Mouse (Mus musculus): ENCODE measurements around the gene Stk10.

DNA sequence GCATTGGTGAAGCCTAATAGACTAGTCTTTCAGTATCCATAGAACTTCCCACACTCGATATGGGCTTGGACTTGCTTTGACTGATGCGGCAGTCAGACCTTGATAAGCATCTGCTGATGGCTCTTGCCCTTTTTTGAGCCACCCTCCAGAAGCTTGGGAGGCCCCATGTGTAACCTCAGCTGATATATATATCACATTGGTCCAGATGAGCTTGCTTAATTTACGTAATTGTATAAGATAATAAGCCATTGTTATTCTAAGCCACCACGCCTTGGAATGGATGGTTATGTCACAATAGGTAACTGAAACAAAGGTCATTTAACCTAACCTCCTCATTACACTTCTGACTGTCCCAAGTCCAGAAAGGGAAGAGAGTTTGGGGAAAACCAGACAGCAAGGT lies 107.5 kb downstream of the Stk10 start:
- TF ChIP-seq POLR2A (IDR thresholded peaks at IDR 0.05; ENCODE audit: low read depth, low read length) (no peak), CTCF (IDR thresholded peaks at IDR 0.05; ENCODE audit: extremely low read depth, insufficient read depth, insufficient read length, insufficient replicate concordance) (no peak)
